Mouse (Mus musculus) erythroblast, adult 5-6 weeks (primary cell): Measurements from ENCODE around the gene Rnf19b. TPM values are rescaled to one million over a fixed set of nuclear protein-coding genes. Genes with fewer than 3 reads are reported as not detected.

Experiments used
- ATAC-seq: replicated peaks from 2 replicates; pipeline ENCODE4 v1.8.0; 2016; ENCODE audit warnings: moderate number of reproducible peaks, mild to moderate bottlenecking, moderate TSS enrichment, inconsistent platforms; ENCODE audit not compliant: poor library complexity, low FRiP score, severe bottlenecking
- total RNA-seq, 2 experiments: library from RNA; stranded (forward) in 1 of 2; stranded (reverse) in 1 of 2; fragments of 150-400 nt in 1 of 2; fragments of 200-764, 138-1000 nt in 1 of 2; gene quantifications; 2 replicates each; pipeline versions ENCODE4 v1.2.3 to v1.2.4; 2015 to 2017; ENCODE audit warnings: low replicate concordance in 2 of 2

The Rnf19b gene
- total RNA-seq, 2 experiments from 2014 or later: 9.6 to 30.5 TPM

- peak; percentile 41; the same call in 1 of the 2 replicates for ATAC-seq
These were observed 76.9 kb downstream of the Rnf19b start for GRCm38 (mm10) chr4:129134799-129135585.

Other genes with a start within 250 kb of the Rnf19b start
- gene Trim62, start 174.7 kb upstream of the Rnf19b start, total RNA-seq (2015; ENCODE audit: low replicate concordance): not detected in 2 replicates
- gene Trim62, start 174.7 kb upstream of the Rnf19b start, total RNA-seq (2017; ENCODE audit: low replicate concordance): not detected in 2 replicates
- gene Azin2, start 95.8 kb upstream of the Rnf19b start, total RNA-seq (2015; ENCODE audit: low replicate concordance): not detected in 2 replicates
- 0.85 TPM in 1 of 2 replicates, not detected in the other for gene Azin2, start 95.8 kb upstream of the Rnf19b start, total RNA-seq (2017; ENCODE audit: low replicate concordance)
- gene Ak2, start 66.3 kb upstream of the Rnf19b start, total RNA-seq (2015; ENCODE audit: low replicate concordance): 15.4 and 25.7 TPM in 2 replicates
- gene Ak2, start 66.3 kb upstream of the Rnf19b start, total RNA-seq (2017; ENCODE audit: low replicate concordance): 28.7 and 31.4 TPM in 2 replicates
- not detected in 2 replicates for gene Tmem54, start 47.3 kb downstream of the Rnf19b start, total RNA-seq (2015; ENCODE audit: low replicate concordance)
- gene Tmem54, start 47.3 kb downstream of the Rnf19b start, total RNA-seq (2017; ENCODE audit: low replicate concordance): not detected in 2 replicates
- not detected in 2 replicates for gene Hpca, start 63.8 kb downstream of the Rnf19b start, total RNA-seq (2015; ENCODE audit: low replicate concordance)
- not detected in 2 replicates for gene Hpca, start 63.8 kb downstream of the Rnf19b start, total RNA-seq (2017; ENCODE audit: low replicate concordance)
- gene Fndc5, start 78.7 kb downstream of the Rnf19b start, total RNA-seq (2015; ENCODE audit: low replicate concordance): not detected in 2 replicates
- not detected in 2 replicates for gene Fndc5, start 78.7 kb downstream of the Rnf19b start, total RNA-seq (2017; ENCODE audit: low replicate concordance)
- gene S100pbp, start 131.5 kb downstream of the Rnf19b start, total RNA-seq (2015; ENCODE audit: low replicate concordance): 12.7 and 13.6 TPM in 2 replicates
- gene S100pbp, start 131.5 kb downstream of the Rnf19b start, total RNA-seq (2017; ENCODE audit: low replicate concordance): 7.5 and 8.7 TPM in 2 replicates
- gene Yars, start 131.5 kb downstream of the Rnf19b start, total RNA-seq (2015; ENCODE audit: low replicate concordance): 4.2 and 11.3 TPM in 2 replicates
- 10.7 and 34.0 TPM in 2 replicates for gene Yars, start 131.5 kb downstream of the Rnf19b start, total RNA-seq (2017; ENCODE audit: low replicate concordance)
- gene C77080, start 203.1 kb downstream of the Rnf19b start, total RNA-seq (2015; ENCODE audit: low replicate concordance): not detected in 2 replicates
- not detected in 2 replicates for gene C77080, start 203.1 kb downstream of the Rnf19b start, total RNA-seq (2017; ENCODE audit: low replicate concordance)
- gene Sync, start 229.3 kb downstream of the Rnf19b start, total RNA-seq (2015; ENCODE audit: low replicate concordance): not detected in 2 replicates
- gene Sync, start 229.3 kb downstream of the Rnf19b start, total RNA-seq (2017; ENCODE audit: low replicate concordance): 0.56 TPM in 1 of 2 replicates, not detected in the other